Mouse (Mus musculus) c-Kit-positive CD71-positive TER-119-negative erythroid progenitor cells, embryonic 14.5 days (primary cell): ENCODE results near the gene Stbd1.

ENCODE experiments used
- DNase-seq: peaks from one replicate; pipeline ENCODE4 v3.0.0-alpha.2; 2013; ENCODE audit warnings: low read depth

The Stbd1 gene

DNA sequence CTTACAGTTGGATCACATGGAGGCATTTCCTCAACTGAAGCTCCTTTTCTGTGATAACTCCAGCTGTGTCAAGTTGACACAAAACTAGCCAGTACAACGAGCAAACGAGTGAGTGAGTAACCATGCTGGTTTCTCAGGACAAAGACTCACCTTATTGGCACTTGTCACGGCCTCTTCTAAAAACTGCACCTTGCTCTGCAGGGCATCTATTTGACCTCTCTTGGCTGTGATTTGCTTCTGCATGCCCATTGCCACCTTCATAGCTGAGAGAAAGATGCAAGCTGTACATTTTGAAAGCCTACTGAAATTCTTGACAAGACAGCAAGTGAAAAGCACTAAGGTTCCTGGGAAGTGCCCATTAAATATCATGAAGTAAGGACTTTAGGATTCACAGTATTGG lies 38.0 kb downstream of the Stbd1 start:
- DNase-seq = no peak
